Mouse (Mus musculus) heart, adult 2 months (tissue): ENCODE results near the gene Olfr933. TPM values are rescaled to one million over a fixed set of nuclear protein-coding genes. Genes with fewer than 3 reads are reported as not detected.

Experiments used
- DNase-seq, 2 experiments: peaks; one replicate each; pipeline ENCODE4 v3.0.0; 2021
- H3K27ac ChIP-seq: fragments of 200-600 bp; 2 replicates; pipeline ENCODE4 v1.8.1; 2022
- H3K27me3 ChIP-seq: fragments of 200-500 bp; 2 replicates; pipeline ENCODE4 v1.6.1; 2012; ENCODE audit warnings: mild to moderate bottlenecking, low read length, inconsistent platforms, mixed read lengths; ENCODE audit not compliant: control insufficient read depth, insufficient read depth
- H3K36me3 ChIP-seq: fragments of 200-500 bp; 2 replicates; pipeline ENCODE4 v1.6.1; 2012; ENCODE audit warnings: low read length, inconsistent platforms; ENCODE audit not compliant: control insufficient read depth, insufficient read depth
- H3K4me1 ChIP-seq: fragments of 200-500 bp; 2 replicates; pipeline ENCODE4 v1.6.1; 2011; ENCODE audit warnings: low read length; ENCODE audit not compliant: control insufficient read depth, insufficient read depth
- H3K4me3 ChIP-seq: fragments of 200-600 bp; 2 replicates; pipeline ENCODE4 v1.8.1; 2022
- H3K79me2 ChIP-seq: fragments of 200-500 bp; replicated peaks from 2 replicates; pipeline ENCODE4 v1.6.1; 2012; ENCODE audit warnings: mild to moderate bottlenecking, inconsistent platforms, low read length, moderate library complexity, mixed read lengths; ENCODE audit not compliant: control insufficient read depth, insufficient read depth
- H3K9ac ChIP-seq: fragments of 200-500 bp; 2 replicates; pipeline ENCODE4 v1.6.1; 2012; ENCODE audit warnings: low read depth, mild to moderate bottlenecking, control low read depth, inconsistent platforms, low read length, mixed read lengths
- CTCF ChIP-seq: fragments of 200-600 bp; IDR thresholded peaks from 2 replicates; pipeline ENCODE4 v1.8.1; 2022; ENCODE audit warnings: antibody characterized with exemption, mild to moderate bottlenecking, moderate library complexity
- EP300 ChIP-seq: fragments of 200-500 bp; IDR thresholded peaks from 2 replicates; pipeline ENCODE4 v1.6.1; 2011; ENCODE audit warnings: low read depth, low read length, control low read depth; ENCODE audit not compliant: insufficient read depth
- POLR2A ChIP-seq: fragments of 200-500 bp; IDR thresholded peaks from 2 replicates; pipeline ENCODE4 v1.6.1; 2011; ENCODE audit warnings: mild to moderate bottlenecking, low read depth, low read length, control low read depth; ENCODE audit not compliant: insufficient read depth
- WGBS: fragments of 180-500 bp; shearing (Covaris S2); methylation state at CpG from one replicate; pipeline ENCODE4 v1.1.7; 2018; 5-methylcytosine and 5-hydroxymethylcytosine counted together
- intact Hi-C: fragments of 180-260 bp; cut with DNase I; formaldehyde crosslinking; loops from one replicate; pipeline ENCODE4 v1.15.1; 2025
- polyA plus RNA-seq: library from polyadenylated mRNA; depleted of rRNA; stranded (reverse); fragments of >200 nt; gene quantifications from 2 replicates; pipeline ENCODE4 v1.2.3, GENCODE M21; 2012; rRNA removed
- total RNA-seq, 2 experiments: library from RNA; stranded (reverse); gene quantifications; 2 replicates each; pipeline ENCODE4 v1.2.3; 2021

The Olfr933 gene
- total and polyA plus RNA-seq, 3 experiments: not detected

- no peaks in the 10 kb centered on the region for H3K79me2 ChIP-seq
- H3K27me3 ChIP-seq: no peaks in the 10 kb centered on the region
- no peak within 1 kb of the TSS for H3K27ac ChIP-seq
- TF ChIP-seq EP300 (no peak), CTCF (no peak), POLR2A (no peak)
- no peaks in the 10 kb centered on the region for H3K36me3 ChIP-seq
- intact Hi-C loops: no loop called here
- no peak within 1 kb of the TSS for H3K9ac ChIP-seq
- no peak for DNase-seq
- WGBS: 48% methylated on average over 1 of the region's 1 CpGs
- no peak within 1 kb of the TSS for H3K4me3 ChIP-seq
- H3K4me1 ChIP-seq: no peaks in the 10 kb centered on the region
These were observed 51.2 kb downstream of the Olfr933 start, which contains the start of gene Olfr146 for GRCm38 (mm10) chr9:39023277-39023676. Olfr146 (minus strand) TSS chr9:39023377.

Other genes starting within 250 kb of the Olfr933 start
- under 1 TPM in 1 of 2 experiments, not detected in 1; 0.05 TPM for gene Olfr920, start 220.0 kb upstream of the Olfr933 start, total RNA-seq
- gene Olfr920, start 220.0 kb upstream of the Olfr933 start, polyA plus RNA-seq: 0.06 and 0.12 TPM in 2 replicates
- not detected for gene Olfr921, start 199.2 kb upstream of the Olfr933 start, total RNA-seq
- not detected in 2 replicates for gene Olfr921, start 199.2 kb upstream of the Olfr933 start, polyA plus RNA-seq
- gene Olfr922, start 157.7 kb upstream of the Olfr933 start, total RNA-seq: not detected
- not detected in 2 replicates for gene Olfr922, start 157.7 kb upstream of the Olfr933 start, polyA plus RNA-seq
- not detected for gene Olfr923, start 145.8 kb upstream of the Olfr933 start, total RNA-seq
- gene Olfr923, start 145.8 kb upstream of the Olfr933 start, polyA plus RNA-seq: not detected in 2 replicates
- gene Olfr924, start 127.9 kb upstream of the Olfr933 start, total RNA-seq: not detected
- not detected in 2 replicates for gene Olfr924, start 127.9 kb upstream of the Olfr933 start, polyA plus RNA-seq
- not detected for gene Olfr26, start 117.3 kb upstream of the Olfr933 start, total RNA-seq
- gene Olfr26, start 117.3 kb upstream of the Olfr933 start, polyA plus RNA-seq: 0.18 TPM in 1 of 2 replicates, not detected in the other
- gene Olfr926, start 95.2 kb upstream of the Olfr933 start, total RNA-seq: not detected
- not detected in 2 replicates for gene Olfr926, start 95.2 kb upstream of the Olfr933 start, polyA plus RNA-seq
- gene Olfr930, start 42.5 kb upstream of the Olfr933 start, total RNA-seq: not detected
- gene Olfr930, start 42.5 kb upstream of the Olfr933 start, polyA plus RNA-seq: not detected in 2 replicates
- not detected for gene Olfr934, start 16.0 kb downstream of the Olfr933 start, total RNA-seq
- not detected in 2 replicates for gene Olfr934, start 16.0 kb downstream of the Olfr933 start, polyA plus RNA-seq
- not detected for gene Olfr935, start 27.4 kb downstream of the Olfr933 start, total RNA-seq
- not detected in 2 replicates for gene Olfr935, start 27.4 kb downstream of the Olfr933 start, polyA plus RNA-seq
- not detected for gene Olfr146, start 51.1 kb downstream of the Olfr933 start, total RNA-seq
- not detected in 2 replicates for gene Olfr146, start 51.1 kb downstream of the Olfr933 start, polyA plus RNA-seq
- not detected for gene Olfr937, start 92.6 kb downstream of the Olfr933 start, total RNA-seq
- gene Olfr937, start 92.6 kb downstream of the Olfr933 start, polyA plus RNA-seq: not detected in 2 replicates
- gene Olfr938, start 106.6 kb downstream of the Olfr933 start, total RNA-seq: not detected
- not detected in 2 replicates for gene Olfr938, start 106.6 kb downstream of the Olfr933 start, polyA plus RNA-seq
- not detected for gene Olfr27, start 155.8 kb downstream of the Olfr933 start, total RNA-seq
- gene Olfr27, start 155.8 kb downstream of the Olfr933 start, polyA plus RNA-seq: not detected in 2 replicates
- gene Olfr943, start 194.0 kb downstream of the Olfr933 start, total RNA-seq: not detected
- gene Olfr943, start 194.0 kb downstream of the Olfr933 start, polyA plus RNA-seq: not detected in 2 replicates
- not detected for gene Olfr944, start 229.6 kb downstream of the Olfr933 start, total RNA-seq
- gene Olfr944, start 229.6 kb downstream of the Olfr933 start, polyA plus RNA-seq: not detected in 2 replicates